Mouse (Mus musculus): ENCODE measurements around the gene Keap1. TPM values are rescaled to one million over a fixed set of nuclear protein-coding genes. Genes with fewer than 3 reads are reported as not detected.

The Keap1 gene
- polyA plus RNA-seq, 1 experiment, result 55.4 TPM

DNA sequence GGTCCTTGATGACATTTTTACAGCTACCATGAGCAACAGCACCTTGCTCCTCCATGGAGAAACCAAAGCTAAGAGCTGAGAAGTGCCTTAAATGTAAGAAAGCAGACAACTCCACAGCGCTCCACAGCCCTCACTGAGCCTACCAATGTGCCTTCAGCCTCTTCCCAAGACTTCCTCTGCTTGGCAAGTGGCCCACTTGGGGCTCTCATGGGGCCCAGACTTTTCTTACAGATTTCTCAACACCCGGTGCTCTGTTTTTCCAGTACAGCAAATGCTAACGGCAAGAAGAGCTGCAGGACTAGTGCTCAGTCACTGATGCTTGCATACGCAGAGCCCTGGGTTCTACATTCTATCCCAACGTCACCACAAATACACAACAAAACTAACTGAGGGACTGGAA is 38.6 kb upstream of the Keap1 start:
- no peak overlapping the region for H3K27ac ChIP-seq (ENCODE audit: insufficient read depth, low read length)
- no peaks in the 10 kb centered on the region for H3K27me3 ChIP-seq (ENCODE audit: control insufficient read depth, insufficient read depth, low read length)
- H3K4me1 ChIP-seq (ENCODE audit: control insufficient read depth, insufficient read depth, insufficient read length), result no peaks in the 10 kb centered on the region
- no peak for TF ChIP-seq POLR2A (IDR thresholded peaks at IDR 0.05; ENCODE audit: low read depth, low read length)
- no peak for TF ChIP-seq CTCF (IDR thresholded peaks at IDR 0.05; ENCODE audit: extremely low read depth, insufficient read depth, insufficient read length, insufficient replicate concordance)
- peaks cover 69% of the 10 kb centered on the region for H3K36me3 ChIP-seq (ENCODE audit: control insufficient read depth, insufficient read depth, low read length)
- 94% methylated on average over 5 of the region's 5 CpGs for WGBS
- H3K4me3 ChIP-seq (ENCODE audit: extremely low read depth, insufficient read depth, insufficient read length), result no peak overlapping the region
- no peak for DNase-seq (ENCODE audit: low read depth in 1 of 2, low spot score in 2 of 2)

DNA sequence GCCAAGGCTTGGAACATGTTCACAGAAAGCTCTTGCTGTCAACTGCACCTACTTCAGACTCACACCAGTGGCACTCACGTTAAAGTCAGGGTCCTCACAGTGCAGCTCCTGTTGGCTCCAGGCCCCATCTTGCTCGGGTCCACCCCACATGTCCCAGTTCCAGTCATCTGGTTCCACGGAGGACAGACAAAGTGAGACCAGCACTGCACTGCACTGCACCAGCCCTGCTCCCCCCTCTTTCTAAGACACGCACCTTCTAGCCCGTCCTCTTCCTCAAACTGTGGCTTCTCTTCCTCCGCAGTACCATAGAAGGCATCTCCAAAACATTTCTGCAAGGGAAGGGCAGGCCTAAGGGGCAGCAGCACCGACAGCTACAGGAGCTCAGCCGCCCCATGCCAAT is 37.1 kb upstream of the Keap1 start:
- Histone ChIP-seq H3K27ac (ENCODE audit: insufficient read depth, low read length) (no peak overlapping the region), H3K36me3 (ENCODE audit: control insufficient read depth, insufficient read depth, low read length) (peaks cover 71% of the 10 kb centered on the region), H3K27me3 (ENCODE audit: control insufficient read depth, insufficient read depth, low read length) (no peaks in the 10 kb centered on the region), H3K4me1 (ENCODE audit: control insufficient read depth, insufficient read depth, insufficient read length) (no peaks in the 10 kb centered on the region), H3K4me3 (ENCODE audit: extremely low read depth, insufficient read depth, insufficient read length) (no peak overlapping the region)
- TF ChIP-seq POLR2A (IDR thresholded peaks at IDR 0.05; ENCODE audit: low read depth, low read length) (no peak), CTCF (IDR thresholded peaks at IDR 0.05; ENCODE audit: extremely low read depth, insufficient read depth, insufficient read length, insufficient replicate concordance) (no peak)
- no peak for DNase-seq (ENCODE audit: low read depth in 1 of 2, low spot score in 2 of 2)
- WGBS, result 89% methylated on average over 8 of the region's 8 CpGs

DNA sequence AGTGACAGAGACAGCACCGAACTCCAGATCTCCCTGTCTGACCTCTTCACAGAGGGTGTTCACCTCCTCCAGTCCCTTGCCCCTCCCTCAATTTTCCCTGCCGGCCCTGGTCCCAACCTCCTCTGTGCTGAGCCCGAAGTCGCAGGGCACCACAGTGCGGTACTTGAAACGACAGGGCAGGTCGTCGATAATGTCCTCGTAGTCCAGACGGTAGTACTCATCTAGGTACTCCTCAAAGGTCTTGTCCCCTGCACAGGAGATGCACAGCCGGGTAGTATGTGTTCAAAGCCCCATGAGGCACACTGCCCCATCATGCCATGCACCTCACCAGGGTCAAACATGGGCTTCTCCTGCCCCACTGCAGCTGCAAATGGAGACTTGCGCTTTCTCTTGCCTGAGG is 36.6 kb upstream of the Keap1 start:
- H3K4me1 ChIP-seq (ENCODE audit: control insufficient read depth, insufficient read depth, insufficient read length), result no peaks in the 10 kb centered on the region
- H3K27me3 ChIP-seq (ENCODE audit: control insufficient read depth, insufficient read depth, low read length), result no peaks in the 10 kb centered on the region
- H3K36me3 ChIP-seq (ENCODE audit: control insufficient read depth, insufficient read depth, low read length), result peaks cover 72% of the 10 kb centered on the region
- WGBS, result 93% methylated on average over 12 of the region's 12 CpGs
- no peak overlapping the region for H3K4me3 ChIP-seq (ENCODE audit: extremely low read depth, insufficient read depth, insufficient read length)
- no peak for TF ChIP-seq POLR2A (IDR thresholded peaks at IDR 0.05; ENCODE audit: low read depth, low read length)
- no peak for TF ChIP-seq CTCF (IDR thresholded peaks at IDR 0.05; ENCODE audit: extremely low read depth, insufficient read depth, insufficient read length, insufficient replicate concordance)
- DNase-seq (ENCODE audit: low read depth in 1 of 2, low spot score in 2 of 2), result no peak
- H3K27ac ChIP-seq (ENCODE audit: insufficient read depth, low read length), result no peak overlapping the region

DNA sequence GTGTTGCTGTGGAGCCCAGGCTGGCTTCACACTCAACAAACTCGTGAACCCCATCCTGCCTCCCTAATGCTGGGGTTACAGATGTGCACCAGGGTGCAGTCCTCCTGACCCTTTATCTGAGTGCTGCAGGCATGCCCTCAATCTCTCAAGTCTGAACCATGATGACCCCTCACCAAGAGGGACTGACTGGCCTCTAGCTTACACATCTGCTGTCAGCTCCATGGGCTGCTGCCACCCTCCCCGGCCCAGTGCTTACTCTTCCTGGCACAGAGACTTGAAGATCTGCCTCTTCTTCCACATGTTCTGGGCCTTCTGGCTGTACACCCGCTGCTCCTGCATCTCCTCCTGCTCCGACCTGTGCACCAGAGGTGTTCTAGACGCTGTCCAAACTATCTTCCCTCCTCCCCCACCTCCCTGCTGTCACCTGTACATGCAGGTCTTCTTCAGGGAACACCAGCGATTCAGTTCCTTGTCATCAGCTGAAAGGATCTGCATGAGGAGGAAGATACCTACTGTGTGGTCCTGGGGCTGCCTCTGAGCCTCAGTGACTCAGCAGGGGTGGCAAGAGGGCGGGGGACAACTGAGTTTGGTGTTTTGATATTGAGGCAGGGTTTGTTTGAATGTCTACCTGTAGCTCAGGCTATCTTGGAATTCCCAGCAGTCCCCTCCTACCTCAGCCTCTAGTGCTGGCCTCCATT is 36.0 kb upstream of the Keap1 start:
- no peaks in the 10 kb centered on the region for H3K27me3 ChIP-seq (ENCODE audit: control insufficient read depth, insufficient read depth, low read length)
- no peak overlapping the region for H3K27ac ChIP-seq (ENCODE audit: insufficient read depth, low read length)
- no peaks in the 10 kb centered on the region for H3K4me1 ChIP-seq (ENCODE audit: control insufficient read depth, insufficient read depth, insufficient read length)
- peaks cover 72% of the 10 kb centered on the region for H3K36me3 ChIP-seq (ENCODE audit: control insufficient read depth, insufficient read depth, low read length)
- DNase-seq (ENCODE audit: low read depth in 1 of 2, low spot score in 2 of 2), result no peak
- 88% methylated on average over 7 of the region's 7 CpGs for WGBS
- no peak overlapping the region for H3K4me3 ChIP-seq (ENCODE audit: extremely low read depth, insufficient read depth, insufficient read length)
- no peak for TF ChIP-seq POLR2A (IDR thresholded peaks at IDR 0.05; ENCODE audit: low read depth, low read length)
- TF ChIP-seq CTCF (IDR thresholded peaks at IDR 0.05; ENCODE audit: extremely low read depth, insufficient read depth, insufficient read length, insufficient replicate concordance), result no peak

DNA sequence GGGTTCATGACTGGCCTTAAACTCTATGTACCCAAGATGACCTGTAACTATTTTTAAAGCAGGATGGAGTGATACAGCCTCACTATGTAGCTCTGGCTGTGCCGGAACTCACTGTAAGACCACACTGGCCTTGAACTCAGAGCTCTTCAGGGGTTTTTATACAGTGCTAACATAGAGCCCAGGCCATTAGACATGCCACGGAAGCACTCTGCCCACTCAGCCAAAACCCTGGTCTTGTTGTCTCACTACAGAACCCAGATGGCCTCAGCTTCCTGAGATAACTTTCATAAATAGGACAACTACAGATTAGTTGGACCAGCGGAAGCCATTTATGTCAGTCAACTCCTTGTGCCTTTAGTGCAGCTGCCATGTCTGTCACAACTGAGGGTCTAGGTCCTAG is 35.2 kb upstream of the Keap1 start:
- Histone ChIP-seq H3K27me3 (ENCODE audit: control insufficient read depth, insufficient read depth, low read length) (no peaks in the 10 kb centered on the region), H3K36me3 (ENCODE audit: control insufficient read depth, insufficient read depth, low read length) (peaks cover 68% of the 10 kb centered on the region), H3K27ac (ENCODE audit: insufficient read depth, low read length) (no peak overlapping the region), H3K4me1 (ENCODE audit: control insufficient read depth, insufficient read depth, insufficient read length) (no peaks in the 10 kb centered on the region), H3K4me3 (ENCODE audit: extremely low read depth, insufficient read depth, insufficient read length) (no peak overlapping the region)
- no peak for TF ChIP-seq POLR2A (IDR thresholded peaks at IDR 0.05; ENCODE audit: low read depth, low read length)
- TF ChIP-seq CTCF (IDR thresholded peaks at IDR 0.05; ENCODE audit: extremely low read depth, insufficient read depth, insufficient read length, insufficient replicate concordance), result no peak
- 92% methylated on average over 3 of the region's 3 CpGs for WGBS
- no peak for DNase-seq (ENCODE audit: low read depth in 1 of 2, low spot score in 2 of 2)

DNA sequence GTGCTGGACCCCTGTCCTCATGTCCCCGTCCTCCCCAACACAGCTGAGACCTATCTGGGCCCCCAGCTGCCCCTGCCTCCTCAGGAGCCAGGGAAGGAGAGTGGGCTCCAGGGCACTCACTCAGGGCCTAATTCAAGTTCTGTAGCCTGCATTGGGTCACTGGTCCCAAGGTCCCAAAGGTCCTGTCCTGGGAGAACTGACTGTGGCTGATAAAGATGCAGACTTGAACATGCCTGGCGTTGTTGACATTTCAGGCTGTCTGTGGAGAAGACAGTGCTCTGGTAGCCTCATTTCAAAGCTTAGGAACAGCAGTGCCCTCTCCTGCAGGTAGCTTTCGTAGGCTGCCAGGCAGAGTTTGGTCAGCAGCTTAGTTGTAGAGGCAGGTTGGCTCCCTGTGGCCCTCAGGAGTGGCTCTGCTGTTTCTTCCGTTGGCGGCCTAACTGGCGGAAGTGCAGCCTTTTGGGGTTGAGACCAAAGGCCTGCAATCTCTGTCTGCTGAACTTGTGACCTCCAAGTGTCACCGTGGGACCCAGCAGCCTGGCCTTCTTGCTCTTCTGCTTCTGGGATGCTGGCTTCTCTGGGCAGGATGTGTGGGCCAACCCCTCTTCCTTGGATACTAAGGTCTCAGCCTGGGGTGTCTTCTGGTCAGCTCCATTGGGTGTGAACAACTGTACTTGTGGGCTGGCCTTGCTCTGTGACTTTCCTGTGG is 34.5 kb upstream of the Keap1 start:
- no peak overlapping the region for H3K4me3 ChIP-seq (ENCODE audit: extremely low read depth, insufficient read depth, insufficient read length)
- WGBS, result 90% methylated on average over 7 of the region's 7 CpGs
- no peak for TF ChIP-seq POLR2A (IDR thresholded peaks at IDR 0.05; ENCODE audit: low read depth, low read length)
- TF ChIP-seq CTCF (IDR thresholded peaks at IDR 0.05; ENCODE audit: extremely low read depth, insufficient read depth, insufficient read length, insufficient replicate concordance), result no peak
- peaks cover 67% of the 10 kb centered on the region for H3K36me3 ChIP-seq (ENCODE audit: control insufficient read depth, insufficient read depth, low read length)
- H3K27me3 ChIP-seq (ENCODE audit: control insufficient read depth, insufficient read depth, low read length), result no peaks in the 10 kb centered on the region
- H3K4me1 ChIP-seq (ENCODE audit: control insufficient read depth, insufficient read depth, insufficient read length), result no peaks in the 10 kb centered on the region
- DNase-seq (ENCODE audit: low read depth in 1 of 2, low spot score in 2 of 2), result no peak
- no peak overlapping the region for H3K27ac ChIP-seq (ENCODE audit: insufficient read depth, low read length)

DNA sequence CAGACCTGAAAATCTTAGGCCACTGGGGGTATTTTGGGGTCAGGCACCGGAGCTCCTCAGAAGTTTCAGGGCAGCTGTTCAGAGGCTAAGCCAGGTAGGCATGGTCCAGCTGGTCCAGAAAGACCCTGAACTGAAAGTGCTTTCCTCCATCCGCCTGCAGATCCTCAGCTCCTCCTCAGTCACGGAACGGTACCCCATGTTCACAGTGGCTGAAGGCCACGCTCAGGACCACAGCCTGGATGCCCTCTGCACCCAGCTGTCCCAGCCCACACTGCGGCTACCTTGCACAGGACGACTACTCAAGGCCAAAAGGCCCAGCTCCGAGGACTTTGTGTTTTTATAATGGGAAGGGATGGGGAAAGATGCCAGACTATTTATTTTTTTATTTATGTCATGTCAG is 33.9 kb upstream of the Keap1 start:
- Histone ChIP-seq H3K27me3 (ENCODE audit: control insufficient read depth, insufficient read depth, low read length) (no peaks in the 10 kb centered on the region), H3K4me3 (ENCODE audit: extremely low read depth, insufficient read depth, insufficient read length) (no peak overlapping the region), H3K27ac (ENCODE audit: insufficient read depth, low read length) (no peak overlapping the region), H3K36me3 (ENCODE audit: control insufficient read depth, insufficient read depth, low read length) (peaks cover 70% of the 10 kb centered on the region), H3K4me1 (ENCODE audit: control insufficient read depth, insufficient read depth, insufficient read length) (no peaks in the 10 kb centered on the region)
- WGBS, result 96% methylated on average over 8 of the region's 8 CpGs
- TF ChIP-seq CTCF (IDR thresholded peaks at IDR 0.05; ENCODE audit: extremely low read depth, insufficient read depth, insufficient read length, insufficient replicate concordance) (no peak), POLR2A (IDR thresholded peaks at IDR 0.05; ENCODE audit: low read depth, low read length) (no peak)
- DNase-seq (ENCODE audit: low read depth in 1 of 2, low spot score in 2 of 2), result no peak
